Mouse (Mus musculus): Measurements from ENCODE around the gene Nr4a1. TPM values are rescaled to one million over a fixed set of nuclear protein-coding genes. Genes with fewer than 3 reads are reported as not detected.

Nr4a1 gene
- polyA plus RNA-seq, 1 experiment from 2014 or later: 2.2 TPM

DNA sequence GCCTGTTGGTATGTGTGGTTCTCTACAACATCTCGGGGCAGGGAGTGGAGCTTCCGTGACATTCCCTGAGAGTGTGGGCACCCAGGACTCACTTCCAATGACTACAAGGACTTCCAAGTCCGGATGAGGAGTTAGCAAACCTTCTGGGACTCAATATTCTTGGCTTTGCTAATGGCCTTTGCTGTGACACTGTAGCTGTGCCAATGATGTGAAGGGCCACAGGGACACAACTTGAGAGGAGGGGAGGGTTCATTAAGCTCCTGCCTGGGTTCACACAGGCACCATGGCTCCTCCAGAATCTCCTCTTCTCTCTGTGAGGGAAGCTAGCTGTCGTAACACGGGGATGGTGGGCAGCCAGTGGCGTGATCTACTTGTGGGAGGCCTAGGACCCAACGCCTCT lies 68.6 kb downstream of the Nr4a1 start:
- no peaks in the 10 kb centered on the region for H3K36me3 ChIP-seq (replicated peaks; ENCODE audit: control insufficient read depth, insufficient read depth, low read depth, low read length)
- no peak overlapping the region for H3K27ac ChIP-seq (replicated peaks; ENCODE audit: low read depth, low read length)
- no peaks in the 10 kb centered on the region for H3K9me3 ChIP-seq (replicated peaks; ENCODE audit: control insufficient read depth, low read length)
- 88% methylated on average over 7 of the region's 7 CpGs for WGBS
- no peak overlapping the region for H3K9ac ChIP-seq (replicated peaks; ENCODE audit: low read length)
- no peak overlapping the region for H3K4me2 ChIP-seq (ENCODE audit: low read depth, low read length)
- ATAC-seq (replicated peaks; ENCODE audit: insufficient number of reproducible peaks, low FRiP score, low TSS enrichment, low read depth) (no peak), DNase-seq (ENCODE audit: low spot score) (no peak)
- H3K4me3 ChIP-seq (ENCODE audit: low read depth, low read length): no peak overlapping the region
- no peaks in the 10 kb centered on the region for H3K27me3 ChIP-seq (ENCODE audit: control insufficient read depth, insufficient read depth, low read length)
- H3K4me1 ChIP-seq (ENCODE audit: control insufficient read depth, insufficient read depth, low read length): no peaks in the 10 kb centered on the region

GRCm38 (mm10) chr15:101323511-101323910 lies 69.4 kb downstream of the Nr4a1 start:
- DNase-seq (ENCODE audit: low spot score): no peak
- no peaks in the 10 kb centered on the region for H3K27me3 ChIP-seq (ENCODE audit: control insufficient read depth, insufficient read depth, low read length)

More at GRCm38 (mm10) chr15:101323511-101323910, 69.4 kb downstream of the Nr4a1 start:
- Histone ChIP-seq H3K4me1 (ENCODE audit: control insufficient read depth, insufficient read depth, low read length) (no peaks in the 10 kb centered on the region), H3K4me3 (ENCODE audit: low read depth, low read length) (no peak overlapping the region), H3K9me3 (replicated peaks; ENCODE audit: control insufficient read depth, low read length) (no peaks in the 10 kb centered on the region), H3K36me3 (replicated peaks; ENCODE audit: control insufficient read depth, insufficient read depth, low read depth, low read length) (no peaks in the 10 kb centered on the region), H3K27ac (replicated peaks; ENCODE audit: low read depth, low read length) (no peak overlapping the region), H3K9ac (replicated peaks; ENCODE audit: low read length) (no peak overlapping the region), H3K4me2 (ENCODE audit: low read depth, low read length) (no peak overlapping the region)
- no peak for ATAC-seq (replicated peaks; ENCODE audit: insufficient number of reproducible peaks, low FRiP score, low TSS enrichment, low read depth)
- WGBS: 92% methylated on average over 5 of the region's 5 CpGs

Other genes with a start within 250 kb of the Nr4a1 start
- gene Gm47841, start 206.9 kb upstream of the Nr4a1 start, polyA plus RNA-seq (2014; fragmentation: Nextera tagmentation; extraction: Ambion mirVana): not detected in 2 replicates
- gene Fignl2, start 175.7 kb upstream of the Nr4a1 start, polyA plus RNA-seq (2014; fragmentation: Nextera tagmentation; extraction: Ambion mirVana): 0.72 and 0.81 TPM in 2 replicates
- gene Ankrd33, start 138.5 kb upstream of the Nr4a1 start, polyA plus RNA-seq (2014; fragmentation: Nextera tagmentation; extraction: Ambion mirVana): not detected in 2 replicates
- 3.8 and 4.6 TPM in 2 replicates for gene Acvrl1, start 125.7 kb upstream of the Nr4a1 start, polyA plus RNA-seq (2014; fragmentation: Nextera tagmentation; extraction: Ambion mirVana)
- gene Acvr1b, start 80.2 kb upstream of the Nr4a1 start, polyA plus RNA-seq (2014; fragmentation: Nextera tagmentation; extraction: Ambion mirVana): 10.5 and 11.4 TPM in 2 replicates
- 5.6 and 6.0 TPM in 2 replicates for gene Grasp, start 30.1 kb upstream of the Nr4a1 start, polyA plus RNA-seq (2014; fragmentation: Nextera tagmentation; extraction: Ambion mirVana)
- gene Atg101, start 30.0 kb downstream of the Nr4a1 start, polyA plus RNA-seq (2014; fragmentation: Nextera tagmentation; extraction: Ambion mirVana): 63.8 and 65.8 TPM in 2 replicates
- 1.6 and 1.7 TPM in 2 replicates for gene 6030408B16Rik, start 38.9 kb downstream of the Nr4a1 start, polyA plus RNA-seq (2014; fragmentation: Nextera tagmentation; extraction: Ambion mirVana)
- gene Krt80, start 115.9 kb downstream of the Nr4a1 start, polyA plus RNA-seq (2014; fragmentation: Nextera tagmentation; extraction: Ambion mirVana): 0.31 TPM in 1 of 2 replicates, not detected in the other
- 9.4 and 11.2 TPM in 2 replicates for gene Krt7, start 156.8 kb downstream of the Nr4a1 start, polyA plus RNA-seq (2014; fragmentation: Nextera tagmentation; extraction: Ambion mirVana)
- gene Krt87, start 184.5 kb downstream of the Nr4a1 start, polyA plus RNA-seq (2014; fragmentation: Nextera tagmentation; extraction: Ambion mirVana): 0.27 TPM in 1 of 2 replicates, not detected in the other
- gene Krt88, start 193.5 kb downstream of the Nr4a1 start, polyA plus RNA-seq (2014; fragmentation: Nextera tagmentation; extraction: Ambion mirVana): not detected in 2 replicates
- gene Krt81, start 209.5 kb downstream of the Nr4a1 start, polyA plus RNA-seq (2014; fragmentation: Nextera tagmentation; extraction: Ambion mirVana): not detected in 2 replicates
- gene Krt86, start 219.2 kb downstream of the Nr4a1 start, polyA plus RNA-seq (2014; fragmentation: Nextera tagmentation; extraction: Ambion mirVana): not detected in 2 replicates
- gene Krt83, start 237.2 kb downstream of the Nr4a1 start, polyA plus RNA-seq (2014; fragmentation: Nextera tagmentation; extraction: Ambion mirVana): not detected in 2 replicates

Measured in embryonic facial prominence, embryonic 11.5 days (tissue).